Mouse (Mus musculus) heart, adult 2 months (tissue): ENCODE results near the gene Ttll11. TPM values are rescaled to one million over a fixed set of nuclear protein-coding genes. Genes with fewer than 3 reads are reported as not detected.

Source experiments
- DNase-seq, 2 experiments: peaks; one replicate each; pipeline ENCODE4 v3.0.0; 2021
- H3K27ac ChIP-seq: fragments of 200-600 bp; 2 replicates; pipeline ENCODE4 v1.8.1; 2022
- H3K27me3 ChIP-seq: fragments of 200-500 bp; 2 replicates; pipeline ENCODE4 v1.6.1; 2012; ENCODE audit warnings: mild to moderate bottlenecking, low read length, inconsistent platforms, mixed read lengths; ENCODE audit not compliant: control insufficient read depth, insufficient read depth
- H3K36me3 ChIP-seq: fragments of 200-500 bp; 2 replicates; pipeline ENCODE4 v1.6.1; 2012; ENCODE audit warnings: low read length, inconsistent platforms; ENCODE audit not compliant: control insufficient read depth, insufficient read depth
- H3K4me1 ChIP-seq: fragments of 200-500 bp; 2 replicates; pipeline ENCODE4 v1.6.1; 2011; ENCODE audit warnings: low read length; ENCODE audit not compliant: control insufficient read depth, insufficient read depth
- H3K4me3 ChIP-seq: fragments of 200-600 bp; 2 replicates; pipeline ENCODE4 v1.8.1; 2022
- H3K79me2 ChIP-seq: fragments of 200-500 bp; replicated peaks from 2 replicates; pipeline ENCODE4 v1.6.1; 2012; ENCODE audit warnings: mild to moderate bottlenecking, inconsistent platforms, low read length, moderate library complexity, mixed read lengths; ENCODE audit not compliant: control insufficient read depth, insufficient read depth
- H3K9ac ChIP-seq: fragments of 200-500 bp; 2 replicates; pipeline ENCODE4 v1.6.1; 2012; ENCODE audit warnings: low read depth, mild to moderate bottlenecking, control low read depth, inconsistent platforms, low read length, mixed read lengths
- CTCF ChIP-seq: fragments of 200-600 bp; IDR thresholded peaks from 2 replicates; pipeline ENCODE4 v1.8.1; 2022; ENCODE audit warnings: antibody characterized with exemption, mild to moderate bottlenecking, moderate library complexity
- EP300 ChIP-seq: fragments of 200-500 bp; IDR thresholded peaks from 2 replicates; pipeline ENCODE4 v1.6.1; 2011; ENCODE audit warnings: low read depth, low read length, control low read depth; ENCODE audit not compliant: insufficient read depth
- POLR2A ChIP-seq: fragments of 200-500 bp; IDR thresholded peaks from 2 replicates; pipeline ENCODE4 v1.6.1; 2011; ENCODE audit warnings: mild to moderate bottlenecking, low read depth, low read length, control low read depth; ENCODE audit not compliant: insufficient read depth
- WGBS: fragments of 180-500 bp; shearing (Covaris S2); methylation state at CpG from one replicate; pipeline ENCODE4 v1.1.7; 2018; 5-methylcytosine and 5-hydroxymethylcytosine counted together
- intact Hi-C: fragments of 180-260 bp; cut with DNase I; formaldehyde crosslinking; loops from one replicate; pipeline ENCODE4 v1.15.1; 2025
- polyA plus RNA-seq: library from polyadenylated mRNA; depleted of rRNA; stranded (reverse); fragments of >200 nt; gene quantifications from 2 replicates; pipeline ENCODE4 v1.2.3, GENCODE M21; 2012
- total RNA-seq, 2 experiments: library from RNA; stranded (reverse); gene quantifications; 2 replicates each; pipeline ENCODE4 v1.2.3; 2021

The Ttll11 gene
- total and polyA plus RNA-seq, 3 experiments = 1.2 to 2.2 (median 1.5) TPM

GRCm38 (mm10) chr2:35965883-35966513, 13.7 kb downstream of the Ttll11 start:
- no peak for DNase-seq
- Histone ChIP-seq H3K36me3 (no peaks in the 10 kb centered on the region), H3K27ac (no peak overlapping the region), H3K9ac (no peak overlapping the region), H3K79me2 (no peaks in the 10 kb centered on the region), H3K4me3 (no peak overlapping the region), H3K4me1 (no peaks in the 10 kb centered on the region), H3K27me3 (no peaks in the 10 kb centered on the region)
- WGBS = 67% methylated on average over 10 of the region's 10 CpGs
- TF ChIP-seq CTCF (no peak), EP300 (no peak), POLR2A (no peak)
- intact Hi-C loops = no loop called here

- Histone ChIP-seq H3K36me3 (no peaks in the 10 kb centered on the region), H3K27ac (no peak overlapping the region), H3K27me3 (no peaks in the 10 kb centered on the region), H3K4me1 (no peaks in the 10 kb centered on the region), H3K4me3 (no peak overlapping the region), H3K9ac (no peak overlapping the region), H3K79me2 (no peaks in the 10 kb centered on the region)
- intact Hi-C loops = no loop called here
- WGBS = 87% methylated on average over 2 of the region's 2 CpGs
- no peak for TF ChIP-seq EP300
- no peak for TF ChIP-seq POLR2A
- no peak for TF ChIP-seq CTCF
- no peak for DNase-seq
Measured at GRCm38 (mm10) chr2:35963280-35963679, 16.4 kb downstream of the Ttll11 start.

DNA sequence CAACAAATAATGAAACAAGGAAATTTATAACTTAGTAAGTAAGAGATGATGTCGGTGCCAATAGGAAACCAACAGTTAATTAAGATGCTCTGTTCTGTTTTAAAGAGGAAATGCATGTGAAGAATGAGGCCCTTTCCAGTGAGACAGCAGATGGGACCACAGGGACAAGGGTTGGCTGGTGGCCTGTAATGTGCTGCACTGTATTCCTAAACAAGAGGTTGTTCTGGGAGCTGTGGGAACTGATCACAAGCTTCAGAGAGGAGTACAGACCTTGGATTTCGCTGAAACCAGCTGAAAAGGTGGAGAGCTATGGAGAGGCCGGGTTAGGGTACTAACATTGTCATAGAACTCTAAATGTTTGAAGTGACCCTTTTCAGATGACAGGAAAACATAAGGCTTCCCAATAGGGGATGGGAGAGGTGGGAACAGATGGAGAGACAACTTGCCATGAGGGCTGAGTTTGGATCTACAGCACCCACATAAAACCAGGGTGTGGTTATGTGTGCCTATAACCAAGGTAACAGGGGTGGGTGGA, 18.1 kb downstream of the Ttll11 start:
- no peak for DNase-seq
- Histone ChIP-seq H3K79me2 (no peaks in the 10 kb centered on the region), H3K27me3 (no peaks in the 10 kb centered on the region), H3K4me1 (no peaks in the 10 kb centered on the region), H3K27ac (no peak overlapping the region), H3K9ac (no peak overlapping the region), H3K4me3 (no peak overlapping the region), H3K36me3 (no peaks in the 10 kb centered on the region)
- 74% methylated on average over 3 of the region's 3 CpGs for WGBS
- TF ChIP-seq EP300 = no peak
- no peak for TF ChIP-seq POLR2A
- TF ChIP-seq CTCF = no peak
- intact Hi-C loops = no loop called here

DNA sequence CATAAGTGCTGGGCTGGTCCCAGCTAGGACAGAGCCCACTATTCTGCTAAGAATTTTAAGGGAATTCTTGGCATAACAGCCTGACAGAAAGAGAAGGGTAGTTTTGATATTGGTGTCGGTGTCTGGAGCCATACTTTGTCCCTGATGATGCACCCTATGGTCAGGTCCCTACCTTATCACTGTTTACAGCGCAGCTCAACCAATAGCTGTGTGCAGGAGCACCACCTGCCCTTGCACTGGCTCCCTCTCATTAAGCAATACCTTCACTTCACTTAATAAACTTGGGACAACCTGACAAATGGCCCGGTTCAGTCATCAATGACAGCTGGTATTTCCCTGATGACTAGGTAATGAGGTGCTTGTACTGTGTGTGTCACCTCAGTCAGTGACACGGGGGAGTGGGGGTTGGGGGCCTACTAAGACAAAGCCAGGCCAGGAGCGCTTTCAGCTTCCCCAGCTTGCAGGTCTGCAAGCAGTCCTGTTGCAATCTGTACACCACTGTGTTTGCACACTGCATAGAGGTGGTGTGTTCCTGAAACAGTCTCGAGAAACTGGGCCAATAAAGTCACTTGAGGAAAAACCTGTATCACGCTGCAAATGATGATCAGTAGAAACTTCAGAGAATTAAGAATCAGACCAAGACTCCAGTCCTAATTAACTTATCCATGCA, 22.1 kb downstream of the Ttll11 start:
- no peaks in the 10 kb centered on the region for H3K4me1 ChIP-seq
- H3K79me2 ChIP-seq = no peaks in the 10 kb centered on the region
- no peak overlapping the region for H3K4me3 ChIP-seq
- WGBS = 78% methylated on average over 7 of the region's 7 CpGs
- TF ChIP-seq EP300 (no peak), CTCF (no peak), POLR2A (no peak)
- no peak overlapping the region for H3K27ac ChIP-seq
- intact Hi-C loops = no loop called here
- no peaks in the 10 kb centered on the region for H3K36me3 ChIP-seq
- no peaks in the 10 kb centered on the region for H3K27me3 ChIP-seq
- DNase-seq = no peak
- H3K9ac ChIP-seq = no peak overlapping the region

- Histone ChIP-seq H3K9ac (no peak overlapping the region), H3K27ac (no peak overlapping the region), H3K4me1 (no peaks in the 10 kb centered on the region), H3K4me3 (no peak overlapping the region), H3K27me3 (no peaks in the 10 kb centered on the region), H3K36me3 (no peaks in the 10 kb centered on the region), H3K79me2 (no peaks in the 10 kb centered on the region)
- 46% methylated on average over 5 of the region's 5 CpGs for WGBS
- no peak for TF ChIP-seq CTCF
- TF ChIP-seq EP300 = no peak
- no peak for TF ChIP-seq POLR2A
- no peak for DNase-seq
- intact Hi-C loops = no loop called here
Measured at GRCm38 (mm10) chr2:35955211-35955610, 24.5 kb downstream of the Ttll11 start.
